Mouse (Mus musculus) midbrain, postnatal 0 days (tissue): ENCODE measurements around the gene Ano3. TPM values are rescaled to one million over a fixed set of nuclear protein-coding genes. Genes with fewer than 3 reads are reported as not detected.

Experiments
- ATAC-seq: fragments of 200-750 bp; cut with Nextera tagmentation; 2 replicates; pipeline ENCODE4 v1.8.0; 2017; ENCODE audit warnings: moderate number of reproducible peaks, mild to moderate bottlenecking, moderate TSS enrichment, moderate library complexity; ENCODE audit not compliant: low FRiP score
- DNase-seq: peaks from one replicate; pipeline ENCODE4 v3.0.0-alpha.2; 2015; ENCODE audit warnings: low spot score
- H3K27ac ChIP-seq: fragments of 300-500 bp; sonication (generic); 2 replicates; pipeline ENCODE4 v1.5.1; 2014; ENCODE audit warnings: low read depth, mild to moderate bottlenecking, low read length, mixed read lengths
- H3K27me3 ChIP-seq: fragments of 300-500 bp; sonication (generic); 2 replicates; pipeline ENCODE4 v1.6.1; 2014; ENCODE audit warnings: low read length, control low read depth, mixed read lengths; ENCODE audit not compliant: insufficient read depth
- H3K36me3 ChIP-seq: fragments of 300-500 bp; sonication (generic); 2 replicates; pipeline ENCODE4 v1.6.1; 2014; ENCODE audit warnings: low read length, control low read depth, mixed read lengths; ENCODE audit not compliant: insufficient read depth
- H3K4me1 ChIP-seq: fragments of 300-500 bp; sonication (generic); 2 replicates; pipeline ENCODE4 v1.6.1; 2014; ENCODE audit warnings: mild to moderate bottlenecking, control low read depth, antibody characterized with exemption, low read length, mixed read lengths; ENCODE audit not compliant: insufficient read depth
- H3K4me2 ChIP-seq: fragments of 300-500 bp; sonication (generic); 2 replicates; pipeline ENCODE4 v1.6.1; 2014; ENCODE audit warnings: low read depth, mild to moderate bottlenecking, low read length, mixed read lengths; ENCODE audit not compliant: poor library complexity, severe bottlenecking
- H3K4me3 ChIP-seq: fragments of 300-500 bp; sonication (generic); 2 replicates; pipeline ENCODE4 v1.5.1; 2014; ENCODE audit warnings: low read depth, mild to moderate bottlenecking, low read length, moderate library complexity
- H3K9ac ChIP-seq: fragments of 300-500 bp; sonication (generic); replicated peaks from 2 replicates; pipeline ENCODE4 v1.6.1; 2014; ENCODE audit warnings: mild to moderate bottlenecking, low read length, moderate library complexity, mixed read lengths; ENCODE audit not compliant: poor library complexity, severe bottlenecking
- H3K9me3 ChIP-seq: fragments of 300-500 bp; sonication (generic); 2 replicates; pipeline ENCODE4 v1.6.1; 2016; ENCODE audit warnings: low read length, control low read depth
- CTCF ChIP-seq: IDR thresholded peaks from 2 replicates; pipeline ENCODE4 v1.5.1; 2016; ENCODE audit warnings: antibody characterized with exemption, mild to moderate bottlenecking
- WGBS: fragments of 180-500 bp; shearing (Covaris S2); extraction: QIAGEN DNeasy Blood & Tissue Kit; methylation state at CpG from one replicate; pipeline ENCODE4 v1.1.7; 2014; 5-methylcytosine and 5-hydroxymethylcytosine counted together
- polyA plus RNA-seq: library from polyadenylated mRNA; unstranded; fragments of >200 nt; fragmentation: Nextera tagmentation; extraction: Ambion mirVana; gene quantifications from 2 replicates; pipeline ENCODE4 v1.2.1, GENCODE M21; 2015
- total RNA-seq: library from RNA; depleted of rRNA; stranded (reverse); fragments of >200 nt; gene quantifications from 2 replicates; pipeline ENCODE4 v1.2.3, GENCODE M21; 2014; rRNA removed

Ano3 gene
- total and polyA plus RNA-seq, 2 experiments from 2014 or later = 0.66 to 0.70 TPM

- Histone ChIP-seq H3K27me3 (no peaks in the 10 kb centered on the region), H3K36me3 (no peaks in the 10 kb centered on the region), H3K27ac (no peak overlapping the region), H3K4me1 (no peaks in the 10 kb centered on the region), H3K4me3 (no peak overlapping the region), H3K4me2 (no peak overlapping the region), H3K9me3 (no peaks in the 10 kb centered on the region), H3K9ac (no peak overlapping the region)
- DNase-seq (no peak), ATAC-seq (no peak)
- TF ChIP-seq CTCF = no peak
- WGBS = 94% methylated on average over 1 of the region's 1 CpGs
These were observed 306.4 kb downstream of the Ano3 start for GRCm38 (mm10) chr2:110644358-110644757.

Other genes starting within 250 kb of the Ano3 start
- gene Muc15, start 229.6 kb downstream of the Ano3 start, total RNA-seq = 0.27 and 0.33 TPM in 2 replicates
- 0.39 and 0.58 TPM in 2 replicates for gene Muc15, start 229.6 kb downstream of the Ano3 start, polyA plus RNA-seq
- not detected in 2 replicates for gene Gm13941, start 155.1 kb upstream of the Ano3 start, total RNA-seq
- gene Gm13941, start 155.1 kb upstream of the Ano3 start, polyA plus RNA-seq = not detected in 2 replicates
- not detected in 2 replicates for gene Gm15130, start 202.0 kb upstream of the Ano3 start, total RNA-seq
- not detected in 2 replicates for gene Gm15130, start 202.0 kb upstream of the Ano3 start, polyA plus RNA-seq